Mouse (Mus musculus): ENCODE measurements around the gene Slc1a2.

DNA sequence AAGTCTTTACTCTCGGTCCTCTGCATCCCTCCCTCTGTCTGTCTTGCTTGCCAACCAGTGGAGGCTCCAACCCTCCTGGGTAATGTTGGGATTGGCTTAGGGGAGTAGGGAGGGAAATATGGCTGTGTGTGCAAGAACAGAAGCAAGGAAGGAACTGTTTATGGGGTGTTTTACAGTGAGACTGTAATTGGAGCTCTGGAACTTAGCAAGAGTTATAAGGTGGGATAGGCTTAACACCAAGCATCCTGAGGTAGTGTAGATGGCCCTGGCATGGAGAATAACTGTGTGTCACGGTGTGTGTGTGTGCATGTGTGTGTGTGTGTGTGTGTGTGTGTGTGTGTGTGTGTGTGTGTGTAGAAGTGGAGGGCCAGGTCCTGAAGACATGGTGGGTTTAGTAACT lies 55.9 kb downstream of the Slc1a2 start:
- TF ChIP-seq CTCF (conservative IDR thresholded peaks at IDR 0.05; ENCODE audit: insufficient read depth, insufficient read length, low read depth, low read length) (no peak), POLR2A (IDR thresholded peaks at IDR 0.05; ENCODE audit: low read depth, low read length) (no peak)
